Mouse (Mus musculus) inflammation-experienced regulatory T-cells, adult 6 months (primary cell): ENCODE results near the gene Mns1. TPM values are rescaled to one million over a fixed set of nuclear protein-coding genes. Genes with fewer than 3 reads are reported as not detected.
"Not testable (repeated sequence)": the region's sequence is repeated elsewhere in the genome, so short reads cannot be mapped to it uniquely, and the experiment has no call there.

Source experiments
- ATAC-seq: one replicate; pipeline ENCODE4 v1.8.0; 2017
- polyA plus RNA-seq, 3 experiments: library from polyadenylated mRNA; unstranded; fragments of 100-300 nt; shearing (Covaris generic); gene quantifications; one replicate each; pipeline ENCODE4 v1.2.1; 2017

Gene Mns1
- polyA plus RNA-seq = 10 to 100 TPM; 15.0 to 47.1 (median 15.9) TPM

DNA sequence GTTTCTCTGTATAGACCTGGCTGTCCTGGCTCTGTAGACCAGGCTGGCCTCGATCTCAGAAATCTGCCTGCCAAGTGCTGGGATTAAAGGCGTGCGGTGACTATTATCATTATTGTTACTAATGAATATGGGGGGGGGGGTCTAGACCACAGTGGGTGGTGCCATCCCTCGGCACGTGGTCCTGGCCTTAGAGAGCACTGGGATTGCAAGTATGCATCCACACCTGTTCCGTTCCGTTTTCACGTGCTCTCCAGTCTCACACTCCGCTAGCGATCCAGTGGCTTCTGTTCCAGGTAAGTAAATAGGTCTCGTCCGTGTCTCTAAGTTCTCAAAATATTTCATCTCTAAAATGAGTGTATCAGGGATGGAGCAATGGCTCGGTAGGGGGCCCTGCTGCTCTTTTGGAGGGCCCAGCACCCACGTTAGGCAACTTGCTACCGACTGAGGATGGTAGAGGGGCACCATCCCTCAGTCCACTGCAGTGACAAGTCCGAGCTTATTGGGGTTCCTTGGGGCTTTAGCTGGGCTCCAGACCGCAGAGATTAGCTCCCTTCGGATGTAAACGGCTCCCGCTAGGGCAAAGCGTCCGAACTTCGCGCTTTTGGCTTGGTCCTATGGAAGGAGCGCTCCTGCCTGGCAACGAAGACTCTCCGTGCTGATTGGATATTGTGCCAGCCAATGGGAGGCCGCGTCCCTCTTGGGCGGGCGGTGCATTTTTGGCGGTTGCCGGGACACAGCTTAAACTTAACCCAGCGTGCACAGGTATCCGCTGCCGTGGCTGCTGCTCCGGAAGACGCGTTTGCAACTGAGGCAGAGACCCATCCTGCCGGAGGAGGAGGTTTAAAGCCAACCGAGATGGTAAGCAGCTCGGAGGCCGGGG lies at the start of gene Mns1:
Gene Mns1, plus strand, starts transcription at position 190 of the 880 bp plus-strand sequence.
- peak; percentile 100 for ATAC-seq

DNA sequence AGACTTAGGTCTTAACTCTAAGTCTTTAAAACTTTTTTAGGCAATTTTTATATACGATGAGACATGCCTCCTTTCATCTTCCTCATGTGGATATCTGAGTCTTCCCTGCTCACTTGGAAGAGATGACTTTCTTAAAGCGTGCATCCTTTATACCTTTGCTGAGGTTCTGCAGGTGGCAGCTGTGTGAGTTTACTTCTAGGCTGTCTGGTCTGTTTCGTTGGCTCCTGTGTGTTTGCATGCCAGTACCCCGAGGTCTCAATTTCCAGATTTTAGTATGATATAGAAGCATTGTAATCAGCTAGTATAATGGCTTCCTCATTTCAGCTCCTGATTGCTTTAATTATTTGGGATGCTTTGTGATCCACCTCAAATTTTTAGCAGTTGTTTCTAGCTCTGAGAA lies 48.9 kb upstream of the Mns1 start:
- ATAC-seq = no peak

DNA sequence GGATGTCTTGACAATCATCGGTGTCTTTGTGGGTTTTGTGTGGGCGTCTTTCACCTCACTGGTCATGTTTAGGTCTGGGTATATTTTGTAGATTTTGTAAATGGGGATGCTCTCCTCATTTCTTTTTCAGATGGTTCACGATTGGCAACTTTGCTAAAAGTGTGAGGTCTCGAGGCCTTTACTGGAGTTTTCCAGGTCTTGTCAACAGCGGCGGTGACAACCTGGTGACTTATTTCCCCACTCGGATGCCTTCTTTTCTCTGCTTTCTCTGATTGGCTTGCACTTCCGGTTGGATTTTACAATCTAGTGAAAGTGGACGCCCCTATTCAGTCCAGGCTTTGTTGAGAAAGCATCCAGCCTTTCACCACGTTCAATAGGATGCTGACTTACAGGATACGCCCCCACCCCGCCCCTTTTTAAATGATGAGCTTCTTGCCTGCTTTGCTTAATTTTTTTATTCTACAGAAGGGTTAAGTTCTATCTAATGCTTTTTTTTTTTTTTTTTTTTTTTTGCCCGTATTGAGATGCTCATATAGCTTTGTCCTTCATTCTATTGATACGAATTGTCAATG lies 48.3 kb upstream of the Mns1 start:
- peak; percentile 48 for ATAC-seq

DNA sequence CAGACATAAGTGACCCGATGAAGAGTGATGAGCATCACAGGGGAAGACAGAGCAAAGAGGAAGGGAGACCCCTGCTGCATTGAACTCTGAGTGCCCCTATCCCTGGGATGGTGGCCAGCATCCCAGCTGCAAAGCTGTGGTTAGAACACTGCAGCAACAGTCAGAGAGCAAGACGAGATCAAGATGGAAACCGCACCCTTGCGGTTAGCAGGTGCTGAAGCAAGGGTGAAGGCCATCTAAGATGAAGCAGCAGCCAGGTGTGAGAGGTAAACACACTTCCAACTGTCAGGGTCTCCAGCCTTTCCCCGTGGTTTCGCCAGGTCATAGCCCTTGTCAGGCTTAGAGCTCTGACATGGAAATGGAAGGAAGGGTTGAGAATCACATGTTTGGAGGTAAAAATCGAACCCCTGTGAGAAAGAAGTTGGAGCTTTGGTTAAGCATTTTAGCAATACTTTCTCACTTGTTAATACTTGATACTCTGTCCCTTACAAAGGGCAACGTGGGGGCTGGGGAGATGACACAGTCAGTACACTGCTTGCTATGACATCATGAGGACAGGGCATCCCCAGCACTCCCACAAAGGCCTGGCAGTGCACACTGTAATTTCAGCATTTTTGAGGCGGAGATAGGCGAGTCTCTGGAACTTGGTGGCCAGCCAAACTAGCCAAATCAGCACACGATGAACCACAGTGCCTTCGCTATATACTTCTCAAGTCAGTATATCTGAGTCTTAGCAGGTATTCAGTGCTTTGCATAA lies 47.3 kb upstream of the Mns1 start:
- ATAC-seq = no peak

DNA sequence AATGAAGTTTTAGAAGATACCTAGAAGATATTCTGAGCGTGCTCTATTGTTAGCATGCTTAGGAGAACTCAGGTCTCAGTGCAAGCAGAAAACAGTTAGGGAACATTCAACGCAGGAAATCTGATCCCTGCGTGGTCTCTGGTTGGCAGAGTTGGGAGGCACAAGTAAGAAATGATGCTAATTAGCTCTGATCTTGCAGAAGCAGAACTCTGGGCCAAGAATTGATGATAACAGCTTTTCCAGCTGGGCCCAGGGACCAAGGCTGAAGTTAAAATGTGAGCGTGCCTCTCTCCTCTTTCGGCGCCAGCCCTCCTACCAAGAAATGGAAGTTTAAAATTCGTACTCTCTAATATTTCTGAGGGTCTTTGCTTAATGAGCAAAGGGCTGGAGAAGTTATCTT lies 45.1 kb upstream of the Mns1 start:
- ATAC-seq = no peak

DNA sequence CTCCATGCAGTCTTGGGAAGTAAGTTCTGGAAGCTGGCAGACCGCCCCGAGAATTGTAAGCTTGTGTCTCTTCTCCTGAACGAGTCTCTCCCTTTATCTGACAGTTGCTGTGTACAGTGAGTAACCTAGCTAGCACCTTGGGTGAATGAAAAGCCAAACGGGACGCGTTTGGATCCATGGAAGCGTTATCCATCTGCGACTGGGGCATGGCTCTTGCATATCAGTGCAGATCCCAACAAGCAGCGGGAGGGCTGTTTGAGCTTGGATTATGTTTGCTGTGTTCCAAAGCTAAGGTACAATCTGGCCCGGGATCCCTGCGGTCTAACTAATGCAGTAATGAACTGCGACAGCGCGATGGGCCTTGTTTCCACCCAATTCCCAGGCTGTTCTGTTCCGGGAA lies 44.6 kb upstream of the Mns1 start:
- ATAC-seq = no peak

DNA sequence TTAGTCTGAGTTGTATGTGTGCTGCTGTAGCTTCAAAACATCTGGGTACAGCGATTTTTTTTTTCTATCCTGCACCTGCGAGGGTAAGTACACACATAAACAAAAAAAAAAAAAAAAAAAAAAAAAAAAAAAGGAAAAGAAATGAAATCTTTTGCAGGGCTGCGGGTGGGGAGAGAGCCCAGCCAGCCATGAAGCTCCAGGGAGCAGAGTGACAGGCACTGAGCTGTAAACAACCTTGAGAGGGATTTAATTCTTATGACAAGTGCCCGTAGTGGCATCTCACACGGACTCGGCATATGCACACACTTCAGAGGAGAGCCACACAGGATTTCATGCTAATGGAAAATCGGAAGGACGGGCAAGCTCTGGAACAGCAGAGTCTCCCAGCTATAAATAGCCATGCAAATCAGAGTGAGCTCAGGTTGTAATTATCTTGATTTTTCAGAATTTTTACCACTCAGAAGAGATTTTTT lies 43.9 kb upstream of the Mns1 start:
- ATAC-seq = no peak

DNA sequence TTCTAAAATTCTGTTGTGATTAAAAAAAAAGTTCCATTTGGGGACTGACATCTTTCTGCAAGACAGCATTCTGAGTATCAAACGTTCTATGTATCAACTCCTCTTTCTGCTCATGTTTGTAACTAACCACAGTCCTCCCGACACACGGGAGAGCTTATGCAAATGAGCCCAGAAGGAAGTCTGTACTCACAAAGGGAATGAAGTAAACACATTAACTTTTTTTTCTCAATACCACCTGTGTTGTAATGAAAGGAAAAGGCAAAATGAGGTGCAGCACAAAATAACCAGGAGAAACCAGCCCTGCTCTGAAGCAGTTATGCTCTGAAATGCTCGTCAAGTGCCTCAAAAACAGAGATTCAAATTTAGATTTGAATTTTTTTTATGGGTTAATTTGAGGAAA lies 37.7 kb upstream of the Mns1 start:
- ATAC-seq = no peak

DNA sequence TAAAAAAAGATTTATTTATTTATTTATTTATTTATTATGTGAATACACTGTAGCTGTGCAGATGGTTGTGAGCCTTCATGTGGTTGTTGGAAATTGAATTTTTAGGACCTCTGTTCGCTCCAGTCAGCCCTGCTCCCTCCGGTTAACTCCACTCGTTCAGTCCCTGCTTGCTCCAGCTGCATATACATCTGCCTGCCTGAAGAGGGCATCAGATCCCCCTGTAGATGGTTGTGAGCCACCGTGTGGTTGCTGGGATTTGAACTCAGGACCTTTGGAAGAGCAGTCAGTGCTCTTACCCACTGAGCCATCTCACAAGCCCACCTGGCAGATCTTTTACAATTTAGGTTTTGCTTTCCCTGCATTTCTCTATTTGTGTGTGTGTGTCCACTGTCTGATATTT lies 36.0 kb upstream of the Mns1 start:
- ATAC-seq = not testable (repeated sequence)

DNA sequence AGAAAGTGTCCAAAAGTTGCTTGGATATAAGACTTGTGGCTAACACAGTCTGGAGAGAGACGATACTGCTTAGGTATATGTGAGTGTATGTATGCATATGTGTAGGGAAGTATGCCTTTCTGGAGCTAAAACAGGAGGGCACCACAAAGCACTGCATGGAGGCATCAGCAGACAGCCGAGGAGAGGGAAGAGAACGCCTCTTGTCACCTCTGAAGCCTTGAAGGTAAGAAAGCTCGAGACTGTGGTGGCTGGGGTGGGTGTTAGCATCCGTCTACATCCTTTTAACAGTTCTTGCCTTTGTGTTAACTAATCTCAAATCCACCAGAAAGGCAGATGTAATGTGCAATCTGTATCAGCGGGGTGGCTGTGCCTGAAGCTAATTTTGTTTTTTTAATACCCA lies 34.4 kb upstream of the Mns1 start:
- ATAC-seq = no peak

DNA sequence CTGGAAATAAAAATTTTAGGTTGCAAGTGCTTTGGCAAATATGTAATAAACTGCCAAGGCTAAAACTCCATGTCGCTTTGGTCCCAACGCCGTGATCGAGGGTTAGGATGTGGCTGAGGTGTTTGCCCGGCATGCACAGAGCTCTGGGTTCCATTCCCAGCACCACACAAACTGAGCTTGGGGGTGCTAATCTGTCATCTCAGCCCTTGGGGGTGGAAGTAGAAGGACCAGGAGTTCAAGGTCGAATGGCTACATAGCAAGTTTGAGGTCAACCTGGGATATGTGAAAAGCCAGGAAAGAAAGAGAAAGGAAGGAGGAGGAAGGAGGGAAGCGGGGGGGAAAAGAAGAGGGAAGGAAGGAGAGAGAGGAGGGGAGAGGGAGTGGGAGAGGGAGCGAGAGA lies 33.4 kb upstream of the Mns1 start:
- ATAC-seq = no peak

DNA sequence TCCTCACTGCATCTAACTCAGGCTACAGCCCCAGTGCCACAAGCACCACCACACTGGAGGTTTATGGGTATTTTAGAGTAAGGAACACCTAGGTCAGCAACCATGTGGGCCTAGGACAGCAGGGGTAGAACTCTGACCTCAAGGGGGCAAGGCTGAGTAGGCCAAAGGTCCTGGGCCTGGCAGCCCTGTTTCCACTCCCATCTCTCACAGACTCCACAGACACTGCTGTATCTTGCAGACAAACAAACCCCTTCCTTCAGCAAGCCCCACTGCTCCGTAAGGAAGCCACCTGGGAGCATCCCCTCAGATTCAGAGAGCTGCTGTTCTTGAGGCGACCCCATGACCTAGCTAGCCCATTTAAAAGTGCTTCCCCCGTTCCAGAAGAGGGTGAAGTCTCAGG lies 32.9 kb upstream of the Mns1 start:
- no peak for ATAC-seq

DNA sequence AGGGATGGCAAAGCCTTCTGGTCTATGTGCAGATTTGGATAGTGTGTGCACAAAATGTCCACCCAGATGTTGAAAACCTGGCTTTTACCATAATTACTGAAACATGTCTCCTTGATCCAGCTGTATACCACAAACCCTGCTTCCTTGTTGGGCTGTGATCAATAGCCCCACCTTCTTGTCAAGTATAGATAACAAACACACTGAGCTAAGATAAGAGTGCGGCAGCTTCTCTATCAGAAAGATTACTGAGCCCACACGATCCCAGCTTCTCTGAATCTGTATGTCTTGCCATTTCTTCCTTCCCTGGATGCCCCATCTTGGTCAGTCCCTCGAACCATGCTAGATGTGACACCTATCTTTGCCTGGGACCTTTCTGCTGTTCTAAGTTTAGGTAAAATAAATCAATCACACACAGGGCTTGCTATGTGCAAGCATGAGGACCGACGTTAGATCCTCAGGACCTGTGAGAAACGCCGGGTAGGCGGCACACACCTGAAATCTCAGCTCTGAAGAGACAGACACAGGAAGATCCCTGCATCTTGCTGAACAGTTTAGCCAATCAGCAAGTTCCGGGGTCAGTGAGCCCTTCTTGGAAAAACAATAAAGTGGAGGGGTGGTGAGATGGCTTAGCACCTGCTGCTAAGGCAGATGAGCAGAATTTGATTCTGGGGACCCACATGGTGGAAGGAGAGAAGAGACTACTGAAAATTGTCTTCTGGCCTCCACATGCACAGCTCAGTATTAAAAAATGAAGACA lies 31.8 kb upstream of the Mns1 start:
- no peak for ATAC-seq

DNA sequence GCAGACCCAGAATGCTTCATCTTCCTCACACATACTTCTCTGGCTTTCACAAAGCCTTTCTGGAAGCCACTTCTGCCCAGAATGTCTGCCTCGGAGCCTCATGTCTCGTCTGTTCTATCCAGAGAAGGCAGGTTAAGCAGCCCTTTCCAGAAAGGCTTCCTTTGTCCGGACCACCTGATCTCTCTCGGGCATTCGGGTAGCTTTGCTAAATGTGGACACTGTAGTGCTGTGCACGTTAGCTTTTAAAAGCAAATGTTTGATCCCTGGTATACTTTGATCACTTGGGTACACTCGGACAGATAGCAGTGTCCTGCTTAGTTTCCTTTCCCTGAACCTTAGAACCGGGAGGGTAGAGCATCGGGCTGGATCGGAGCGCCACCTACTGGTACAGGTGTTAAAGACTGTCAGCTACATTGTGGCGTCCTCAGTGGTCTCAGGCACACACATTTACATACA lies 29.7 kb upstream of the Mns1 start:
- ATAC-seq = peak; percentile 78

DNA sequence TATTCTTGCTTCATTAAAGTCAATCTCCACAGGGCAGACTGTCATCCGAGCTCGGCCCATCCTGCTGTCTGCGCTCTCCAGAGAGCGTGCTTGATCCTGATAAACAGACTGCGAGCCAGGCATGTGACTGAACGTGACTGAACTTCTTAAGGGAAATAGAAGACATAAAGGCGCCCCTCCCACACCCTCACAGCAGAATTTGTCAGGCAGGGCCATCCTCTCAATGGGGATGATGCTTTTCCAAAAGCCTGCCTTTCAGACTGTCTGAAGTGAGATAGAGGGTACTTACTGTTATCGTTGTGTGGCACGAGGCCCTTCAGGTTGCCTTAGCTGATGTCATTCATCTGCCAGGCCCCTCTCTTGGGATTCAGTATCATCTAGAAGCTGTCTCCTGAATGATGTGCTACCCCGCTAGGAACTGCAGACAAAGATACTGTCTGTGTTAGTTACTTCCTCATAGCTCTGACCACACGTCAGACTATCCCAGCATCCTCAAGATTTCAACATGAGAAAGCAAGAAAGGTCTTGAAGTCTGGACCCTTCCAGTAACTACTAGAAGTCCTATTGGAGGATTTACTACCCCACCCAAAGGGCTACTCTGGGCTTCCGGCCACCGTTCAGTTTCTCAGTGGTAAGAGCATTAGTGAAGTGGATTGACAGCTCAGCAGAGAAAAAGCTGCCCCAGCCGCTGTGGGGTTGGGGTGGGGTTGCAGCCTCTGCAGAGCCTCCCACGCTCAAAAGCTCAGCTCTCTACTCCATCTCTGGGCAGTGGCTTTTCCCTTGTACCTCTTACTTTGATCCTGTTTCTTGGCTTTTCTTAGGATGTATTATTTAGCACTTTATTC lies 28.2 kb upstream of the Mns1 start:
- no peak for ATAC-seq

DNA sequence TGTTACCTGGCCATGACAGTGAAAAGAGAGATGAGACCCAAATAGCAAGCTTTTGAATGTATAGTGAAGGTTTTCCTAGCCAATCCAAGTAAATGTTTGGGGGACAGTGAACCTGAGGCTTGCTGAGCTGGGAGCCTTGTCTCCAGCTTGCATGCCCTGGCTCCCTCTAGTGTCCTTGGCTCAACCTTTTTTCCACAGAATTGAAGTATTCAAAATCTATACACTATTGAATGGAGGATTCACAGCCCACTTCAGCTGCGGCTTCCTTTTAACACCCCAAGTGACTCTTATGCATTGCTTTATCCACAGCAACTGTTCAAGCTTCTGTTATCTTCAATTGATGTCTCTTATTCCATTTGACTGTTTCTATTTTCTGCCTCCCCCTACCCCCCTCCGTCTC lies 26.1 kb upstream of the Mns1 start:
- ATAC-seq = no peak

DNA sequence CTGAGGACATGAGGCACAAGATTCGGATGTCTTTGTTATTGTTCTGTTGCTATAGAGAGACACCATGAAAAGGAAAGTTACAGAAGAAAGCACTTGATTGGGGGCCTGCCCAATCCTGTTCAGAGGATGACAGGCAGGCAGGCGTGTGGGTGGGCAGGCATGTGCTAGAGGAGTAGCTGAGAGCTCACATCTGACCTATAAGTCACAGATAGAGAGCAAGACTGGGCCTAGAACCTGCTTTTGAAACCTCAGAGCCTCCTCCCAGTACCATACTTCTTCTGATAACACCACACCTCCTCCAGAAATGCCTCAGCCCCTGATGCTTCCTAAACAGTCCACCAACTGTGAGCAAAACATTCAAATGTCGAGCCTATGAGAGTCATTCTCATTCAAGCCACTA lies 19.4 kb upstream of the Mns1 start:
- ATAC-seq = no peak

DNA sequence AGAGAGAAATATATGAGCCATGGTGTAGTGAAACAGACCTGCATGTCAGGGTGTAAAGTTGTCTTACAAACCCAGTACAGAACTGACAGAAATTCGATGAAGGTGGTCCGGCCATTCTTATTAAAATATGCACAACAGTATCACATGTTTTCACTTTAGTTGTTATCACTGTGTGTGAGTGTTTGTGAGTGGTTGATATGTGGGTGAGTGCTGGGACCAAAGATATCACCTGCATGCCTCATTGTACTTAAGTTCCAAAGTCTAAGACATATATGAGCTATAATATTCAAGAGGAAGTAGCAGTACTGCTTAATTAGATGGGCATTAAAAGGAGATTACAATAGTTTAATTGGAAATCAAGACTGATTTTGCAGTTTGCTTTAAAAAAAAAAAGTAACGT lies 17.3 kb upstream of the Mns1 start:
- no peak for ATAC-seq

DNA sequence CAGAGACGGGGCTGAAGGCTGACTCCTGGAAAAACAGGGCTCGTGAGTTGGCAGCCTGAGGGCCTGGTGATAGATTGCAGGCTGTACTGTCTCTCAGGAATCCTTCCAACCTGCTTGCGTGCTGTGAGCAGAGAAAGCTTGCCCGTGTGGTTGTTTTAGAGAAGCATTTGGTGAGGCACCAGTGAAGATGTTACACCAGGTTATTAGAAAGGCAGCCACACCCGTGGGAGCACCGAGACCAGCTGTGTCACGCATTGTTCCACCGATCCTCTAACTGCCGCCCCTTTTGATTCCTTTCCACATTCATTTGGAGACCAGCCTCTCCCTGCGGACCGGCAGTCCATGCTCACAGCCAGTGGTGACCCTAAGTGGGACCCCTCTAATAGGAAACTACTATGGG lies 15.5 kb upstream of the Mns1 start:
- no peak for ATAC-seq

DNA sequence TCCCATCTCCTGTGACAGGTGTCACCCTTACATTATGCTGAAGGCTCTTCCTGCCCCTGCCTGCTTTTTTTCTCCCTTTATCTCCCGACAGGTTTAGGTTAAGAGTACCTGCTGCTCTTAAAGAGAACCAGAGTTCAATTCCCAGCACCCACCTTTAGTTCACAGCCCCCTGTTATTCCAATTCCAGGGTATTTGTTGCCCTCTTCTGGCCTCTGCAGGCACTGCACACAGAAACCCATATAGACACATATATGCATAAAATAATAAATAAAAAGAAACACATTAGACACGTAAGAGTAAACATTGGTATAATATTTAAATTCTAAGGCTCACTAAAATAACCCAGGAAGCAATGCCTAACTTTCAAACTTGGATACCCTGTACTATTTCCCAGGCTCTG lies 15.1 kb upstream of the Mns1 start:
- ATAC-seq = no peak

DNA sequence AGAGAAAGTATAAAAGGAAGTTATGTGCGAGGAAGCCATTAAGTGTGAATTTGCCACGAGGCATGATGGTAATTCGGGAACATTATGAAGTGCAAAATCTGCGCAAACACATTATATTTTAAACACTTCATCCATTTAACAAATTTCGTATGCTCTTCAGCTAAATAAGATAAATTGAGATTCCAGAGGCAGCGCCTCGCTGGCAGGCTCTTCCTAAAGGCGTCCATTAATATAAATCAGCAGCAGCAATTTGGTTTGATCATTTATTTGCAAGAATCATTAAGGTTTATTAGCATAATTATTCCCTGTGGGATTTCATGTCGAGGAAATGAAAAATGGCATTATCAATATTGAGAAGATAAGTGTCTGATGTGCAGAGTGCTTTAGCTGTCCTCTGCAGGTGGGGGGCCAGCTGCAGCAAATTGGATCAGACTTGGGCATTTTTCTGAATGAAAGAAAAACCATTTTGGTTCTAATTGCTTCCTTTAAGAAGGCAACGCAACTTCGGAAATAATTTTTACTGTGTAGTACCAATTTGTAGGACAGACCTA lies 12.4 kb upstream of the Mns1 start:
- ATAC-seq = no peak
